Mouse (Mus musculus): ENCODE measurements around the gene Sim2. TPM values are rescaled to one million over a fixed set of nuclear protein-coding genes. Genes with fewer than 3 reads are reported as not detected.

Gene Sim2
- not detected for total RNA-seq (2023)

DNA sequence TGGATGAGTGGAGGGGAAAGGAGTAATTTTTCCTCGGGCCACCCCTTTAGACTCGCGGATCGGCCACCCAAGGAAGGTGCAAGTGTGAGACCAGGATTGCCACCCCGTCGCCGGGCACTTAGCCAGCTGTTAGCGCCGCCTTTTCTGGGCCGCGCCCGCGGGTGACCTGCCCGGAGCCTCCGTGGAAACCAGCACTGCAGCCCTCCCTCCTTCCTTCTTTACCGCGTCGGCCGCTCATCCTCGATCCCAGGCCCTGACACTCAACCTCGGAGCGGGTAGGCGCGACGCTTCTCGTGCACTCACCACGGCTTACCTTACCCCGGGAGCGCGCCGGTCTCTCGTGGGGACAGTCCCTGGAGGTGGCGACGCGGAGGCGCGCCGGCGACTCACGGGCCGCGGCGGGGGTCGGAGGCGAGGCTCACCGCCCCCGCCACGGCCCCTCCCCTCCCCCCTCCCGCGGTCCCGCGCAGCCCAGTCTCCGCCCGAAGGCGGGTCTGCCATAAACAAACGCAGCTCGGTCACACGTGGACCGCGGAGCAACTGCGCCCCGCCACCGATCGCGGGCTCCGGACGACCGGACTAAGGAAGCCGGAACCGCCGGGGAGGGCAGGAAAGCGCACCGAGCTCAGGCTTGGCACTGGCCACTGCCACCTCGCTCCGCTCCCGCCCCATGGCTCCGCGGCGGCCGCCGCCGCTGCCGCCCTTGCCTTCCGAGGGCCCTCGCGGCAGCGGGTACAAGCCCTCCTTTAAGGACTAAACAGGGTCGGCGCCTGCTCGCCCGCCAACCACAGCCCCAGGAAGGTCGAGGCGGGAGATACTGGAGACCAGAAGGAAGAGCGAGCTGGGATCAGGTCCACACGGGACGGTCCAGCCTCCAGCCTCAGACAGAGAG lies at the start of gene Sim2:
Sim2 (plus strand) TSS at position 221 of the 892 bp plus-strand sequence.

Other genes starting within 250 kb of the Sim2 start
- 14.2 TPM for gene Chaf1b, start 201.0 kb upstream of the Sim2 start, total RNA-seq (2023)
- not detected for gene Cldn14, start 76.1 kb upstream of the Sim2 start, total RNA-seq (2023)
- gene Hlcs, start 228.6 kb downstream of the Sim2 start, total RNA-seq (2023), result 50.0 TPM
- gene Ripply3, start 243.5 kb downstream of the Sim2 start, total RNA-seq (2023), result not detected

Data from CD4-positive naive resting alpha-beta T cell, adult 57 days (primary cell).